Comparison of ENCODE assay signal across 8 mouse cellular contexts in the genomic region with DNA sequence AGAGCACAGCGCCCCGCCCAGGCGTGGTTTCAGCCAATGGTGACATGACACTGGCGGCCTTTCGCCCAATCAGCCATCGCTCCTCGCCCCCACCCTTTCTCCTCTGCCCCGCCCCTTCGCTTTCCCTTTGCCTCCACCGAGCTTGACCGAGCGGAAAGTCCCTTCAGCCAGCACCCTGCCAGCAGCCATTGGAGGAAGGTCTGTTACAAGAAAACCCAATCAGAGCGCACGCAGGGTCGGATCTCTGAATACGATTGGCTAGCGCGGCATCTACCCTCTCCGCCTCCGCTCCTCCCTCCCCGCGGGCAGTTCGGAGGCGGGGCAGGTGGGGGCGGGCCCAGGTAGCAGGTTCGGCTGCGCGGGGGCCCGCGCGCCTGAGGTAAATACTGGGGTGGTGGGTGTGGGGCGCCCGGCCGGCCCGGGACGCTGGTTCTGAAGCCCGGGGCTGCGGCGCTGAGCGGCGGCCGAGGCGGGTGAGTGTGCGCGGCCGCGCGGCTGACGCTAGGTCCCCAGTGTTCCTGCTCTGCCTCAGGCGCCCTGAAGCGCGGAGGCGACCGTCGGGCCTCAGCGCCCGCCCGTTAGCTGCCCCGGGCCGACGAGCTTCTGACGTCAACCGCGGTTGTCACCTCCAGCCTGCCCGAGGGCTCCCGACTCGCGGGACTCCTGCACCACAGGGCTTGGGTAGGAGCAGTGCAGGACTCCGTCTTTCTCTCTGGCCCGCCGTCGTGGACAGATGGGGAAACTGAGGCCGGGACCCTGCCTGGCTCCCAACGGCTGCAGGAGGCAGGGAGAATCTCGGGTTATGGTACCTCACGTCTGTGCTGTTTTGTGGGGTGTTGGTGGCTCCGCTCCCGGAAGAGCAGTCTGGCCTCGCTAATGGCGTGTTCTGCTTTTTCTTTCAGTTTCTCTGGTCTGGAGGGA. TPM values are rescaled to one million over a fixed set of nuclear protein-coding genes. Genes with fewer than 3 reads are reported as not detected.
A peak's percentile ranks its signal among the peaks of the same experiment; 100 is the strongest.
DNase-seq lines count a peak whose midpoint lies in the region; ATAC-seq and TF ChIP-seq lines count a peak whose summit lies in the region.

TSS of gene Cyld (plus strand) at position 308 of the 921 bp plus-strand sequence.

- peaks cover 0 to 2% of the 10 kb centered on the region in 2 experiments; a peak in 1 of 4 replicates for H3K4me1 ChIP-seq in ES-E14 (ENCODE audit: control insufficient read depth in 2 of 2, insufficient read depth in 2 of 2, low read length in 2 of 2, poor library complexity in 1 of 2)
- peaks cover 13% of the 10 kb centered on the region for H3K4me1 ChIP-seq in forebrain, embryonic 15.5 days
- peaks cover 4% of the 10 kb centered on the region for H3K4me1 ChIP-seq in lung, adult 2 months (ENCODE audit: control insufficient read depth, insufficient read depth, low read length)

- WGBS in forebrain, embryonic 15.5 days: under 1% methylated on average over 80 of the region's 80 CpGs
- under 1% methylated on average over 78 of the region's 80 CpGs for WGBS in lung, adult 2 months

- H3K4me2 ChIP-seq in forebrain, embryonic 15.5 days (replicated peaks): peak within 1 kb of the TSS; percentile 67

- H3K9ac ChIP-seq in ES-E14 (ENCODE audit: insufficient read depth, low read depth, low read length, poor library complexity, severe bottlenecking): peak within 1 kb of the TSS; percentile 50
- peak within 1 kb of the TSS; percentile 64 for H3K9ac ChIP-seq in forebrain, embryonic 15.5 days (replicated peaks)

- DNase-seq in ES-E14 (ENCODE audit: low read depth, low spot score): peak; percentile 96
- DNase-seq in cerebellum, adult 11-12 months: peak; percentile 99
- DNase-seq in heart, postnatal 25 days (ENCODE audit: low spot score): peak; percentile 98
- DNase-seq in layer of hippocampus, adult 18-20 months (ENCODE audit: low spot score in 2 of 2): peak; percentile 97 to 99
- DNase-seq in lung, adult 2 months: peak; percentile 97
- peak; percentile 99 for DNase-seq in thymus, adult 18-20 months

- no peak for TF ChIP-seq CTCF in lung, adult 2 months (IDR thresholded peaks at IDR 0.05; ENCODE audit: insufficient read depth, low read length)

- peak; percentile 73; the same call in 1 of the 2 replicates for TF ChIP-seq POLR2A in lung, adult 2 months (IDR thresholded peaks at IDR 0.05; ENCODE audit: borderline replicate concordance, extremely low read depth, low read depth, low read length)

- intact Hi-C loops in heart, postnatal 25 days (cut with DNase I): loop anchor here (5.0 to 10.0 kb wide), 3 partner anchors 65 to 432 kb away; partner anchors contain the start of gene Brd7

- peak within 1 kb of the TSS; percentile 72 to 84 for H3K4me3 ChIP-seq in ES-E14 (ENCODE audit: insufficient read depth in 1 of 2, low read depth in 1 of 2, low read length in 2 of 2, poor library complexity in 1 of 2, severe bottlenecking in 1 of 2)
- peak within 1 kb of the TSS; percentile 91 for H3K4me3 ChIP-seq in forebrain, embryonic 15.5 days
- H3K4me3 ChIP-seq in lung, adult 2 months (replicated peaks; ENCODE audit: extremely low read depth, low read depth, low read length): peak within 1 kb of the TSS; percentile 81

- ATAC-seq in forebrain, embryonic 15.5 days (replicated peaks): peak; percentile 99
- peak; percentile 90 for ATAC-seq in neutrophil, adult 5-6 weeks (ENCODE audit: extremely low read depth, insufficient number of reproducible peaks, low FRiP score, poor library complexity, severe bottlenecking)

- in situ Hi-C loops in ES-E14 (cut with MboI; ENCODE audit: low sequenced_read_pairs in 2 of 2, unreplicated experiment in 2 of 2): no loop called here

- no peaks in the 10 kb centered on the region for H3K36me3 ChIP-seq in ES-E14 (ENCODE audit: control insufficient read depth, insufficient read depth, low read length, poor library complexity, severe bottlenecking)
- no peaks in the 10 kb centered on the region for H3K36me3 ChIP-seq in forebrain, embryonic 15.5 days

- no peaks in the 10 kb centered on the region for H3K9me3 ChIP-seq in ES-E14 (ENCODE audit: control insufficient read depth, insufficient read depth, low read depth, low read length)
- H3K9me3 ChIP-seq in forebrain, embryonic 15.5 days: no peaks in the 10 kb centered on the region

- H3K27ac ChIP-seq in ES-E14 (ENCODE audit: insufficient read depth, low read depth, low read length, poor library complexity, severe bottlenecking): no peak within 1 kb of the TSS
- H3K27ac ChIP-seq in forebrain, embryonic 15.5 days (replicated peaks): peak within 1 kb of the TSS; percentile 77

- no peaks in the 10 kb centered on the region; the same call in 1 of the 2 replicates for H3K27me3 ChIP-seq in forebrain, embryonic 15.5 days

TF ChIP-seq in ES-E14, 5 proteins besides CTCF, POLR2A, EP300 and RAD21:
- 0 out of 2 replicates have a peak, but pooled peaks have one; percentile 13 for TF ChIP-seq HCFC1 (IDR thresholded peaks at IDR 0.05; ENCODE audit: borderline replicate concordance, insufficient read depth, low read length)
- no peak; the same call in 1 of the 2 replicates for TF ChIP-seq CHD2 (IDR thresholded peaks at IDR 0.05; ENCODE audit: low read depth, low read length)

RNA-seq across cellular contexts. Expression of gene Cyld, which starts in this region (rescaled TPM):
- 6.0 and 9.1 TPM in 2 replicates for total RNA-seq in ES-E14 (2012; rRNA removed)
- 14.3 and 16.8 TPM in 2 replicates for polyA plus RNA-seq in forebrain, embryonic 15.5 days (2015; fragmentation: Nextera tagmentation; extraction: Ambion mirVana)
- 10 to 100 TPM; 25.5 to 29.1 TPM for total RNA-seq in heart, postnatal 25 days (2021)
- 10 to 100 TPM; 90.8 to 93.6 TPM for total RNA-seq in layer of hippocampus, adult 18-20 months (2021)
- polyA plus RNA-seq in lung, adult 2 months (2012; rRNA removed): 5.2 and 8.7 TPM in 2 replicates
- 124 and 139 TPM in 2 replicates for total RNA-seq in neutrophil, adult 5-6 weeks (2017)
